Mouse (Mus musculus) heart, postnatal 0 days (tissue): ENCODE data around the gene Bcr.

ENCODE experiments used
- CTCF ChIP-seq: IDR thresholded peaks from 2 replicates; pipeline ENCODE4 v1.5.1; 2016; ENCODE audit warnings: antibody characterized with exemption, control low read depth, low read depth
- EP300 ChIP-seq: IDR thresholded peaks from 2 replicates; pipeline ENCODE4 v1.6.1; 2016; ENCODE audit warnings: antibody characterized with exemption, low read depth

DNA sequence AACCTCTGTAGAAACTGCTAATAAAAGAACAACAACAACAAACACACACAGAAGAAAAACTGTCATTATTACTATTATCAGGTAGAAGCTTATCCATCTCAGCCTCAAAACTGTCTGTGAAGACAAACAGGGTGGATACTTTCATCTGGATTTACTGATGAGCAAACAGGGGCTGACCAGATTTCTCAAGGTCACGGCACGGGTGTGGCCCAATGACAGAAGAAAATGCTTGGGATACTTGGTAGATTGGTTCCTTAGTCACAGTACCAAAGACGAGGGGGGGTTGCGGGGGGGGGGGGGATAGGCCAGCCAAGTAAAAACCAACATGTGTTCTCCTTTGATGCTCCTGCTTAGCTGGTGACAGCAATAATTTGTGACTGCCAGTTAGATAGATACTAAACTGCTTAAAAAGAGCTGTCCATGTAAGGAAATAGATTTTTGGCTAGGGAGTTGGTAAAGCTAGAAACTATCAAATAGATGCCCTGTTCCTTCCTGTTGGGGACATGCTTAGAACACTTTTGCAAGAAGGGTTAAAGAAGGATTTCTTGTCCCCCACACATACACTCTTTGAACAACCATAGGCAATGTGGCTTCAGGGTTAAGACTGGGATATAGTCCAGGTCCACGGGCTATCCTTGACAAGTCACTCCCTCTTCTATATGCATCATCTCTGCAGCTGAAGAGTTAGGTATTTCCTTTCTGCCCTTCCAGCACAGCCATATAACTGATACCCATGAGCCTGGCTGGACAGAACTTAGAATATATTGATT lies 28.9 kb upstream of the Bcr start:
- no peak for TF ChIP-seq CTCF
- TF ChIP-seq EP300 = no peak
